Mouse (Mus musculus) hindbrain, embryonic 12.5 days (tissue): ENCODE measurements around the gene Pdk2. TPM values are rescaled to one million over a fixed set of nuclear protein-coding genes. Genes with fewer than 3 reads are reported as not detected.

ENCODE experiments used
- ATAC-seq: fragments of 200-750 bp; cut with Nextera tagmentation; 2 replicates; pipeline ENCODE4 v1.8.0; 2017; ENCODE audit warnings: moderate TSS enrichment; ENCODE audit not compliant: low FRiP score
- H3K27ac ChIP-seq: fragments of 300-500 bp; sonication (generic); 2 replicates; pipeline ENCODE4 v1.5.1; 2016; ENCODE audit warnings: mild to moderate bottlenecking
- H3K27me3 ChIP-seq: fragments of 300-500 bp; sonication (generic); 2 replicates; pipeline ENCODE4 v1.6.1; 2016; ENCODE audit warnings: mild to moderate bottlenecking
- H3K36me3 ChIP-seq: fragments of 300-500 bp; sonication (generic); 2 replicates; pipeline ENCODE4 v1.6.1; 2016; ENCODE audit warnings: mild to moderate bottlenecking
- H3K4me1 ChIP-seq: fragments of 300-500 bp; sonication (generic); 2 replicates; pipeline ENCODE4 v1.6.1; 2016
- H3K4me2 ChIP-seq: fragments of 300-500 bp; sonication (generic); replicated peaks from 2 replicates; pipeline ENCODE4 v1.6.1; 2016; ENCODE audit warnings: mild to moderate bottlenecking
- H3K4me3 ChIP-seq: fragments of 300-500 bp; sonication (generic); 2 replicates; pipeline ENCODE4 v1.5.1; 2016; ENCODE audit warnings: mild to moderate bottlenecking
- H3K9ac ChIP-seq: fragments of 300-500 bp; sonication (generic); 2 replicates; pipeline ENCODE4 v1.6.1; 2016; ENCODE audit warnings: mild to moderate bottlenecking, moderate library complexity
- H3K9me3 ChIP-seq: fragments of 300-500 bp; sonication (generic); replicated peaks from 2 replicates; pipeline ENCODE4 v1.6.1; 2016; ENCODE audit warnings: mild to moderate bottlenecking
- WGBS: fragments of 180-500 bp; shearing (Covaris S2); methylation state at CpG from one replicate; pipeline ENCODE4 v1.1.7; 2016; 5-methylcytosine and 5-hydroxymethylcytosine counted together
- polyA plus RNA-seq: library from polyadenylated mRNA; unstranded; fragments of >200 nt; fragmentation: Nextera tagmentation; extraction: Ambion mirVana; gene quantifications from 2 replicates; pipeline ENCODE4 v1.2.1, GENCODE M21; 2016

Gene Pdk2
- polyA plus RNA-seq, result 22.5 and 25.6 TPM in 2 replicates

GRCm38 (mm10) chr11:95041139-95041609, at the start of gene Pdk2:
Gene Pdk2, minus strand, starts transcription at chr11:95041354.
- Histone ChIP-seq H3K9me3 (no peaks in the 10 kb centered on the region), H3K4me3 (peak within 1 kb of the TSS; percentile 67), H3K9ac (peak within 1 kb of the TSS; percentile 75), H3K27me3 (peaks cover 9% of the 10 kb centered on the region; the same call in 1 of the 2 replicates), H3K4me2 (peak within 1 kb of the TSS; percentile 91), H3K4me1 (peaks cover 24% of the 10 kb centered on the region), H3K27ac (peak within 1 kb of the TSS; percentile 36; the same call in 1 of the 2 replicates), H3K36me3 (0 out of 2 replicates have a peak, but pooled peaks cover 4% of the 10 kb centered on the region)
- ATAC-seq, result peak; percentile 96
- under 1% methylated on average over 40 of the region's 41 CpGs for WGBS

GRCm38 (mm10) chr11:95088857-95089779, 48.0 kb upstream of the Pdk2 start:
- Histone ChIP-seq H3K36me3 (no peaks in the 10 kb centered on the region), H3K4me1 (peaks cover 3% of the 10 kb centered on the region), H3K4me2 (no peak overlapping the region), H3K27ac (no peak overlapping the region; the same call in 1 of the 2 replicates), H3K27me3 (no peaks in the 10 kb centered on the region), H3K9ac (no peak overlapping the region), H3K9me3 (no peaks in the 10 kb centered on the region), H3K4me3 (no peak overlapping the region)
- ATAC-seq, result no peak
- WGBS, result 76% methylated on average over 16 of the region's 16 CpGs

GRCm38 (mm10) chr11:95088286-95088685, 47.1 kb upstream of the Pdk2 start:
- Histone ChIP-seq H3K4me3 (no peak overlapping the region), H3K4me2 (no peak overlapping the region), H3K9me3 (no peaks in the 10 kb centered on the region), H3K27me3 (no peaks in the 10 kb centered on the region), H3K9ac (no peak overlapping the region), H3K36me3 (no peaks in the 10 kb centered on the region), H3K27ac (no peak overlapping the region), H3K4me1 (peaks cover 3% of the 10 kb centered on the region)
- 60% methylated on average over 7 of the region's 7 CpGs for WGBS
- ATAC-seq, result no peak

- ATAC-seq, result no peak
- H3K9me3 ChIP-seq, result no peaks in the 10 kb centered on the region
- H3K27me3 ChIP-seq, result no peaks in the 10 kb centered on the region
- no peak overlapping the region for H3K4me3 ChIP-seq
- H3K4me2 ChIP-seq, result no peak overlapping the region
- no peak overlapping the region for H3K27ac ChIP-seq
- H3K36me3 ChIP-seq, result no peaks in the 10 kb centered on the region
- WGBS, result 71% methylated on average over 17 of the region's 17 CpGs
- peaks cover 3% of the 10 kb centered on the region for H3K4me1 ChIP-seq
- H3K9ac ChIP-seq, result no peak overlapping the region
Measured at GRCm38 (mm10) chr11:95087301-95088228, 46.4 kb upstream of the Pdk2 start.

GRCm38 (mm10) chr11:95086229-95086628, 45.1 kb upstream of the Pdk2 start:
- no peaks in the 10 kb centered on the region for H3K27me3 ChIP-seq
- H3K9me3 ChIP-seq, result no peaks in the 10 kb centered on the region
- no peaks in the 10 kb centered on the region for H3K36me3 ChIP-seq
- H3K27ac ChIP-seq, result no peak overlapping the region
- ATAC-seq, result no peak
- 48% methylated on average over 5 of the region's 5 CpGs for WGBS
- no peak overlapping the region for H3K9ac ChIP-seq
- no peak overlapping the region for H3K4me3 ChIP-seq
- H3K4me2 ChIP-seq, result no peak overlapping the region
- H3K4me1 ChIP-seq, result peaks cover 3% of the 10 kb centered on the region

- H3K4me2 ChIP-seq, result no peak overlapping the region
- no peaks in the 10 kb centered on the region for H3K9me3 ChIP-seq
- peaks cover 3% of the 10 kb centered on the region for H3K4me1 ChIP-seq
- H3K4me3 ChIP-seq, result no peak overlapping the region
- no peak overlapping the region for H3K27ac ChIP-seq
- no peak for ATAC-seq
- WGBS, result 9% methylated on average over 5 of the region's 5 CpGs
- no peaks in the 10 kb centered on the region for H3K27me3 ChIP-seq
- no peaks in the 10 kb centered on the region for H3K36me3 ChIP-seq
- H3K9ac ChIP-seq, result no peak overlapping the region
Measured at GRCm38 (mm10) chr11:95085710-95086109, 44.6 kb upstream of the Pdk2 start.

GRCm38 (mm10) chr11:95084811-95085382, 43.7 kb upstream of the Pdk2 start:
- Histone ChIP-seq H3K4me3 (no peak overlapping the region), H3K9me3 (no peaks in the 10 kb centered on the region), H3K27ac (no peak overlapping the region), H3K27me3 (0 out of 2 replicates have a peak, but pooled peaks cover 2% of the 10 kb centered on the region), H3K36me3 (no peaks in the 10 kb centered on the region), H3K9ac (no peak overlapping the region), H3K4me2 (no peak overlapping the region), H3K4me1 (peaks cover 3% of the 10 kb centered on the region)
- 38% methylated on average over 5 of the region's 5 CpGs for WGBS
- ATAC-seq, result no peak

- Histone ChIP-seq H3K4me3 (no peak overlapping the region), H3K9me3 (no peaks in the 10 kb centered on the region), H3K4me1 (peaks cover 3% of the 10 kb centered on the region), H3K27me3 (peaks cover 9% of the 10 kb centered on the region; the same call in 1 of the 2 replicates), H3K4me2 (no peak overlapping the region), H3K9ac (no peak overlapping the region), H3K36me3 (no peaks in the 10 kb centered on the region), H3K27ac (no peak overlapping the region)
- WGBS, result 26% methylated on average over 4 of the region's 4 CpGs
- no peak for ATAC-seq
Measured at GRCm38 (mm10) chr11:95084175-95084574, 43.0 kb upstream of the Pdk2 start.

- no peak overlapping the region for H3K27ac ChIP-seq
- H3K4me3 ChIP-seq, result no peak overlapping the region
- no peak for ATAC-seq
- H3K4me1 ChIP-seq, result peaks cover 6% of the 10 kb centered on the region
- H3K9ac ChIP-seq, result no peak overlapping the region
- WGBS, result 85% methylated on average over 7 of the region's 7 CpGs
- H3K27me3 ChIP-seq, result peaks cover 22% of the 10 kb centered on the region
- H3K4me2 ChIP-seq, result no peak overlapping the region
- H3K9me3 ChIP-seq, result no peaks in the 10 kb centered on the region
- no peaks in the 10 kb centered on the region for H3K36me3 ChIP-seq
Measured at GRCm38 (mm10) chr11:95082896-95083295, 41.7 kb upstream of the Pdk2 start.

GRCm38 (mm10) chr11:95080783-95081182, 39.6 kb upstream of the Pdk2 start:
- WGBS, result 84% methylated on average over 6 of the region's 6 CpGs
- H3K4me1 ChIP-seq, result peaks cover 12% of the 10 kb centered on the region

GRCm38 (mm10) chr11:95079256-95079875, 38.2 kb upstream of the Pdk2 start:
- Histone ChIP-seq H3K4me2 (no peak overlapping the region), H3K4me3 (no peak overlapping the region), H3K27me3 (peaks cover 52% of the 10 kb centered on the region), H3K9me3 (no peaks in the 10 kb centered on the region), H3K27ac (no peak overlapping the region), H3K36me3 (no peaks in the 10 kb centered on the region), H3K9ac (no peak overlapping the region), H3K4me1 (peaks cover 24% of the 10 kb centered on the region)
- ATAC-seq, result no peak
- 73% methylated on average over 6 of the region's 6 CpGs for WGBS

More at GRCm38 (mm10) chr11:95080783-95081182, 39.6 kb upstream of the Pdk2 start:
- ATAC-seq, result no peak
- no peak overlapping the region for H3K9ac ChIP-seq
- no peak overlapping the region for H3K27ac ChIP-seq
- peaks cover 38% of the 10 kb centered on the region for H3K27me3 ChIP-seq
- H3K4me2 ChIP-seq, result no peak overlapping the region
- H3K4me3 ChIP-seq, result no peak overlapping the region
- no peaks in the 10 kb centered on the region for H3K36me3 ChIP-seq
- no peaks in the 10 kb centered on the region for H3K9me3 ChIP-seq
